Mouse (Mus musculus): Measurements from ENCODE around the gene Mri1. TPM values are rescaled to one million over a fixed set of nuclear protein-coding genes. Genes with fewer than 3 reads are reported as not detected.

Gene Mri1
- total RNA-seq (2015) (34.3 and 39.1 TPM in 2 replicates), total RNA-seq (2017) (13.8 and 17.4 TPM in 2 replicates)

DNA sequence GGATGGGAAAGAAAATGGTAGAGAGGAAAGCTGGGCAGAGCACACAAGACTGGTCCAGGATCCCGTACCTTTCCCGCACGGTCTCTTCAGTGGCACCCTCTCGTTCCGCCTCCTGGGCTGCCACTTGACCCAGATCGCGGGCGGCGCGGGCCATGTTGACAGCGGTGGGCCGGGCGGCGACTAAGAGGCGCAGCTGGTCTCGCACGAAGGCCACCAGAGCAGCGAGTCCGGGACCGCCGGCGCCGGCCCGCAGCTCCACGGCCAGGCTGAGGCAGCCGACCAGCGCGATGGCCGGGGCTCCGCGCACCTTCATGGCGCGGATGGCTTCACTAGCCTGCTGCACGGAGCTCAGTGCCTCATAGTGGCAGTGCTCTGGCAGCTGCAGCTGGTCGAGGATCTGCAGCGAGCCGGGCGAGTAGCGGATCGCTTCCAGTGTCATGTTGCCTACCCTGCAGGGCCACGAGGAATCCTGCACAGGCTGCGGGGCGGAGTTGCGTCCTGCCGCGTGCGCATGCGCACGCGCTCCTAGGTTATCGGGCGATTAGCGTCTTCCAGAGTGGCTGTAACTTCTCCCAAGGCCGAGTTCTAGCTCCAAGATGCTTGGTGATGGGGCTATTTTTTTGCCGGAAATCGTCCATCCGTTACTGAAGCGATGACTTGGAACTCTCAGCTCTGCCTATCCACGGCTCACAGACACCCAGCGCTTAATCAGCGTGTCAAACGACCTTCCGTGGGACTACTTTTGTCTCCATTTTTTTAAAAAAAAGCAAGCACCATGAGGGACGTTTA is at the start of gene Mri1:
Gene Mri1 (minus strand): TSS at position 505 of the 789 bp plus-strand sequence.
- peak; percentile 86 for ATAC-seq (replicated peaks; ENCODE audit: poor library complexity)

DNA sequence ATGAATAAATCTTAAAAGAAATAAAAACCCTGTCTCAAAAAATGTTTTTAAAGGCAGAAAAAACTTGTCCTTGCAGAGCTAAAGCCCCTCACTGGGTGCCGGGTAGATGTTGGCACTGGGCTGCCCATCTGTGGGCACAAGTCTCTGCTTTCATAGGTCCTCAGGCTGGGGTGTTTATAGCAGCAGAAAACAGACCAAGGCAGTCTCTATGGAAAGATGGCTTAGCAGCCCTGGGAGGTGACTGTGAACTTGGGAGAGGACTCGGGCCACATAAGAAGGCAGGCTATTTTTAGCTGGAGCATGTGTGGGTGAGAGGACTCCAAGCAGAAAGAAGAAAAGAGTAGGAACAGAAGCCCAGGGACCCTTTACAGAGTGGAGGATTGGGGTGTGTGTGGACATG is 46.8 kb upstream of the Mri1 start:
- no peak for ATAC-seq (replicated peaks; ENCODE audit: poor library complexity)

DNA sequence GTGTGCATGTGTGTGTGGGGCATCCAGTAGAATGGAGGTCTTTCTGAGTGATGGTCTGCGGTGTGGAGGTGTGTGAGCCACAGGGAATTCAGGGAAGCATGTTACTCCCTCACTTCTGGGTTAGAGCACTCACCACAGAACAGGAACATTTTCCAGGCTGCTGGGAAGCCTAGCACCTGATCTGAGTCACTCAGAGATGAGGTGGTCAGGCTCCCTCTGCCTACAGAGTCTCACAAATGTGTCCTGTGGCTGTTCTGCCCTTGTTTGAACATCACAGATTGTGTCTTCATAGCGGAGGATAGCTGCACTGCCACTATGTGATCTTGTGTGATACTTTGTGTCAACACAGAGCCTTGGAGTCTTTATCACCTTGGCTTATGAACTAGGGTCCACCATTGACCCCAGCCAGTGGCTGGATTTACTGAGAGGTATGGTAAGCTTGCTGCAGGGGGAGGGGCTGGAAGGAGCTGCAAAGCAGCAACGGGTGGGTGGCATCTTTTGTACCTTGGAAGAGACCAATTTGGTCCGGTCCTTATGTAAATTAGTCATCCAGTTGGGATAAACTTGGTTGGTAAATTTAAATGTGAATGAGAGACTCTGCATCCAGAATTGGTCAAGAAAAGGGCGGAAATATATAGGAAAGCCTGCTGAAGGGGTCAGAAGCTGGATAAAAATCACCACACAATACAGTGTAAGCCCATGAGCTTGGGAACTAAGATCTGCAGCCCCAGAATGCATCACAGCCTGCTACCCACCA is 40.1 kb upstream of the Mri1 start:
- ATAC-seq (replicated peaks; ENCODE audit: poor library complexity) = no peak

DNA sequence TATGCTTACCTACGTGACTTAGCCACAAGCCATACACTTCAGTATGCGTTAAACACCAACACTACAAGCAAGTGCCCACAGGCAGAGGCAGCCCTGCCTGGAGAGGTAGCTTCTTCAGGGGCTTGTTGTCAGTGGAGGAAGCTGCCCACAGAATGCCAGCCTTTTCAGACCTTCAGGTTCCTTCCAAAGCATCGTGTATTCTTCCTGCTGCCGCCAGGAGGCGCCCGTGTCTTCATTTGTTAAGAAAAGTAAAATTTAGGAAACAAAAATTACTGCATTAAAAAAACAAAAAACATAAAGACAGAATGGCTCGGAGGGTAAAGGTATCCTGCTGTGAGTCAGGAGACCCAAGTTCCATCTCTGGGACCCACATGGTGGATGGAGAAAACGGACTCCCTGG is 34.6 kb upstream of the Mri1 start:
- ATAC-seq (replicated peaks; ENCODE audit: poor library complexity) = peak; percentile 44; the same call in 1 of the 2 replicates

DNA sequence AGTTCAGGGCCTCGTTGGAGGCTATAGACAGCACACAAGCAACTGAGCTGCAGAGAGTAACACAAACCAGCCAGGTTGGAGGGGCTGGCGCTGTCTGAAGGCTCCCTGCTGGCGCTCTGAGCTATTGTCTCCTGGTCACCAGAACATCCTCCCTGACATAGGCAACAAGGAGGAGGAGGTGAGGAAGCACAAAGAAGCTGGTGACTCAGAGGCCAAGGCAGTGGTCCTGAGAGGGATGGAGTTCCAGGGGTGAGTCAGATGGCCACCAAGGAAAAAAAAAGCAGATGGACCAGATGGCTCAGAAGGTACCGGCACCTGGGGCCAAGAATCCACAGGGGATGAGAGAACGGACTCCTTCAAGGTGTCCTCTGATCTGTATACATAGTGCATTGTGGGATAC is 34.0 kb upstream of the Mri1 start:
- ATAC-seq (replicated peaks; ENCODE audit: poor library complexity) = no peak

DNA sequence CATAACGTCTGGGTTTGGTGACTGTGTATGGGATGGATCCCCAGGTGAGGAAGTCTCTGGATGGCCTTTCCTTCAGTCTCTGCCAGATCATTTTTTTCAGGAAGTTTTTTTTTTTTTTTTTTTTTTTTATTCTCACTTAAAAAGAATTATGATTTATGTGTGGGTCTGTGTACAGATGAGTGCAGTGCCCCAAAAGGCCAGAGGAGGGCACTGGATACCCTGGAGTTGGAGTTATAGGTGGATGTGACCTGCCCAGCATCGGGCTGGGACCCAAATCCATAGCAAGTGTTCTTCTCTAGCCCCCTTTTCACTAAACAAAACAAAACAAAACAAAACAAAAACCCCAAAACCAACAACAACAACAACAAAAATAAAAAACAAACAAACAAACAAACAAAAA is 31.8 kb upstream of the Mri1 start:
- peak; percentile 77 for ATAC-seq (replicated peaks; ENCODE audit: poor library complexity)

DNA sequence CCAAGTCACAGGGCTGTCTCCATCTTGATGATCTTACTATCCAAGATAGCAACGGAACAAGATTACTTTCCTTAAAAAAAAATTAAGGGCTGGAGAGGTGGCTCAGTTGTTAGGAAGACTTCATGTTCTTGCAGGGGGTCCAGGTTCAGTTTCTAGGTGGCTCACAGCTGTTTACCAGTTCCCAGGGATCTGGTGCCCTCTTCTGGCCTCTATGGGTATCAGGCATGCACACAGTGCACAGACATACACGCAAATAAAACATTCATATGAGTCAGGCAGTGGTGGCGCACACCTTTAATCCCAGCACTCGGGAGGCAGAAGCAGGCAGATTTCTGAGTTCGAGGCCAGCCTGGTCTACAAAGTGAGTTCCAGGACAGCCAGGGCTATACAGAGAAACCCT is 28.5 kb upstream of the Mri1 start:
- peak; percentile 92 for ATAC-seq (replicated peaks; ENCODE audit: poor library complexity)

DNA sequence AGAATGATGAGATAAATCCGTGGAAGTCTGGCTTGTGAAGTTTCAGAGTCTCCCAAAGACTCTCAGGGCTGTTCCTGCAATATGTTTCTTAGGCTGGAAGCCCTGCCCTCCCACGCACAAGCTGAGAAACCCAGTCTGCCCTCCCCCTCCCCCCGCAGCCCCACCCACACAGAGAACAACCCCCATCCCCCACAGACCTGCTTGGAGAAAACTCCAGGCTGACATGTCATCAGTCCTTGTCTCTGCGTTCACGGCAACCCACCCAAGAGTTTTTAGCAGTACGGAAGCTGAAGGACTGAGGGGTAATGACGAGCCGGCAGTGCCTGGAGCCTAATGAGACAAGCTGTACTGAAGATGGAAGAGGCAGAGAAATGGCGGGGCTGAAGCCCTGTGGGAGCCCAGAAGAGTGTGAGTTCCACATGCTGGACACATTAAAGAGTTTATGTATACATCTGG is 27.5 kb upstream of the Mri1 start:
- ATAC-seq (replicated peaks; ENCODE audit: poor library complexity) = no peak

DNA sequence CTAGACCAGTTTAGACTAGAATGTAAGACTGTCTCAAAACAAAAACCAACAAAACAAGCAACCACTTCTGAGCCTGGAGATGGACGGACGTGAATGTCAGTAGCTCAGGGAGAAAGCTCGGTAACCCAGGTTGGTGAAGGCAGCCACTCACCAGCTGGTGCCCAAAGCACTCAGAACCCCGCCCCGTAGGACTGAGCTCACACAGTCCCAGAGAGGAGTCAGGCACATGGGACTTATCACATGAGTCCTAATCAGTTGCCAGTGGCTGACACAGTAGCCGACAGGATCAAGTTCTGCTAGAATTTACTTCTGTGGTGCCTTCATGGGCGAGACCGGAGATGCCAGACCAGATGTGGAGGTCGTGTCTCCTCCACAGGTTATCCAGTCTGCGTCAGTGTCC is 23.7 kb upstream of the Mri1 start:
- peak; percentile 83 for ATAC-seq (replicated peaks; ENCODE audit: poor library complexity)

DNA sequence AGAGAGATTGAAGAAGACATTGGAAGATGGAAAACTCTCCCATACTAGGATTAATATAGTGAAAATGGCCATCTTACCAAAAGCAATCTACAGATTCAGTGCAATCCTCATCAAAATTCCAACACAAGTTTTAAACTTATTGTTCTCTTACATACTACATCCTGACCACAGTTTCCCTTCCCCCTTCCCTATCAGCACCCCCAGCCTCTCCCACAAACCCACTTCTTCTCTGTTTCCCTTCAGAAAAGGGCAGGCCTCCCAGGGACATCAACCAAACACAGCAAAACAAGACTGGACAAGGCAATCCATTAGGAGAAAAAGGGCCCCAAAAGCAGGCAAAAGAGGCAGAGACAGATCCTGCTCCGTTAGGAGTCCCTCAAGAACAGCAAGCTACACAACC is 19.3 kb upstream of the Mri1 start:
- ATAC-seq (replicated peaks; ENCODE audit: poor library complexity) = peak; percentile 64; the same call in 1 of the 2 replicates

DNA sequence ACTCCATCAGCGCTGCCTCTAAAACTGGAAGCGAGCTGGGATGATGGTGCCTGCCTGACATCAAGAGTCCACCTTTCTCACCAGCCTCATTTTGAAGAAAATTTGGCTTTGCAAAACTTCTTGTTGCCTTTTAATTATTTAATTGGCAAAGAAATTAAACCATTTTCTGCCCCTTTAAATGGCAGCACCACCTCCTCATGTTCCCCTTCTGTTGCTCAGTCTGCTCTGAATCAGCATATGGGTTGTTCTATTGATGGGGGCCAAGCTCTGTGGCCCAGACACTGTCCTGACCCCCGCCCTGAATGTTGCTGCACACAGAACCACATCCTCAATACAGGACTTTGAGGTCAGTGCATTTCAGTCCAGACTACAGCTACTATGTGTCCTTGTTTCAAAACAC is 16.8 kb upstream of the Mri1 start:
- ATAC-seq (replicated peaks; ENCODE audit: poor library complexity) = no peak

DNA sequence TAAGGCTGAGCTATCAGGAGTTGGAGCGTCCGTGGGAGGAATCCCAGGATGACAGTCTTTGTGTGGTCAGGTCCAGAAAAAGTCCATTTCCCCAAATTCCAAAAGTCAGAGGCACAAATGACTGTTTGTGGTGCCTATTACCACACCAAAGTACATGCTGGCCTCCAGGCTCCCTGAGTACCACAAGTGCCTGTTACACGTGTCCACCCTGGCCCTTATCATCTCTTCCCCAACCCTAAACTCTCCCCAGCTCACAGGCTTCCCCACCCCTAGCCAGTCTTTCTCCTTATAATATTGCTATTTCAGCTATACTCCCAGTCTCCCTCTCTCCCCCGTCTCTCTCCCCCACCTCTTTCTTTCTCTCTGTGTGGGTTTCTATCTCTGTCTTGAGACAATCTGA is 15.2 kb upstream of the Mri1 start:
- no peak for ATAC-seq (replicated peaks; ENCODE audit: poor library complexity)

DNA sequence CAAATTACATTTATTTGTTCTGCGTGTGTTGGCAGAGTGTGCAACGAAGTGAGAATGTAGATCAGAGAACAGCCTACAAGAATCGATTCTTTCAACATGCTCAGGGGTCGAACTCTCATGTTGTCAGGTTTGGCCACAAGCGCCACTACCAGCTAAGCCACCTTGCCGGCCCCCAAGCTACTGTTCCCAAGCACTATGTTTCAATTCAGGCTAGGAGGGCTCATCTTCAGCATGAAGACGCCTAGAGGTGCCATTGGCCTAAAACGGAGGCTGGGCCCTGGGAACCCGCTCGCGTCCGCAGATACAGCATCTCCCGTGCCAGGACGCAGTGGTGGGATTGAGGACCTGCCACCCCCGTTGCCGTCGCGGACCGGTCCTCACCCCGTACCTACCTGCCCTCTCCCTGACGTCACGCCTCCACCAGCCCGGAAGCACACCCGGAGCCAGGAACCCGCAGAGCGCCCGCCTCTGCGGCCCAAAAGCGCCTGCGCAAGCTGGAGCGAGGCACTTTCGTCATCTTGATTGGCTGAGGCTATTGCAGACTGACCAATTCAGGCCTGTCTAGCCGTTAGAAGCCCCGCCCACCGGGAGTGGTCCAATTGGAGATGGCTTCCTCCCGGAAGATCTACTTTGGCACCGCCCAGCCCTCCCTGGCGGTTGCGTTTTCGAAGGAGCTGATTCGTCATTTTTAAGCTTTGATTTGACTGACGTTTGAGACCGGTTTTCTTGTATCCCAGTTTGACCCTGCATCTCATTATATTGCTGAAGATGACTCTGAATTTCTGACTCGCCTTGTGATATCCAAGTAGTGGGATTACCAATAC is 13.0 kb upstream of the Mri1 start, which contains the start of gene Ccdc130:
Gene Ccdc130 (minus strand): TSS at position 431 of the 824 bp plus-strand sequence.
- ATAC-seq (replicated peaks; ENCODE audit: poor library complexity) = peak; percentile 97

DNA sequence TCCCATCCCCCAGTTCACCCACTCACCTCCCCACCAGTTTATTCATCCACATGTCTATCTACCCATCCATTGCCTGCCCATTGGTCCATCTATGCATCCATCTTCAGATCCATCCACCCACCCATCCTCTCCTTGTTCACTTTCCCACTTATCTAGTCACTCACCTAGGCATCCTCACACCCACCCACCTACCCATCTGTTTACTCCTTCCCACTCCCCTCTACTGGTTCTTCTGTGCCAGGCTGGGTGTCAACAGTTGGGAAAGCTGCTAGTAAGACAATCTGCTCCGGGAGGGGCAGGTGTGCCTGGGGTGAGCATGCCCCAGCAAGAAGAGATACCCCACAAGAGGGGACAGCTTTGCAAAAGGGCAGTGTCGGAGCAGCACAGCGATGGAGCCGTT is 4.0 kb upstream of the Mri1 start:
- no peak for ATAC-seq (replicated peaks; ENCODE audit: poor library complexity)

DNA sequence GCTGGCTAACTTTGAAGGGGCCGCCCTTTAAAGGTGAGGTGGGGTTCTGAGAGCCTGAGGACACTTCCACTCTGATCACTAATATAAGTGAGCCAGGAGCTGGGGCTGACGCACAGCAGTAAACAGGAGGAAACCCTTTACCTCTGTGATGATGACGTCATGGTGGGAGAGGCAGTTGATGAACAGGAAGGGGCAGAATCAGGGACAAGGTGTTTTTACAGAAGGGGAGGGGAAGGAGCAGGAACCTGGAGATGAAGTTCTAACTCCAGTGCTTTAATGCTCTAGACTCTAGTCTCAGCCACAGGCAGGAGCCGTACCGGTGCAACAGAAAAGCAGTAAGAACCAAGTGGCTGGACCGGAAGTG is 686 bp downstream of the Mri1 start:
- peak; percentile 62 for ATAC-seq (replicated peaks; ENCODE audit: poor library complexity)

DNA sequence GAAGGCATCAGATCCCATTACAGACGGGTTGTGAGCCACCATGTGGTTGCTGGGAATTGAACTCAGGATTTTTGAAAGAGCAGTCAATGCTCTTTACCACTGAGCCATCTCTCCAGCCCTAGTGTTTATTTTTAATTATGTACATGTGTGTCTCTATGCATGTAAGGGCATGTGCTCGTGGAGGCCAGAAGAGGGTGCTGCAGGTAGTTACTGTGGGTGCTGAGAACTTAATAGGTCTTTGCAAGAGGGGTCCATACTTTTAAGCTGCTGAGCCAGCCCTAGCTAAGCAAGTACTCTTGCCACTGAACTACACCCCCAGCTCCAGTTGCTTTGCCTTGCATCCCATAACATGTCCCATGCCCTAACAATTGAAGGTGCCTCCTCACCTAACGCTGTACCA is 1.3 kb downstream of the Mri1 start:
- ATAC-seq (replicated peaks; ENCODE audit: poor library complexity) = peak; percentile 54

DNA sequence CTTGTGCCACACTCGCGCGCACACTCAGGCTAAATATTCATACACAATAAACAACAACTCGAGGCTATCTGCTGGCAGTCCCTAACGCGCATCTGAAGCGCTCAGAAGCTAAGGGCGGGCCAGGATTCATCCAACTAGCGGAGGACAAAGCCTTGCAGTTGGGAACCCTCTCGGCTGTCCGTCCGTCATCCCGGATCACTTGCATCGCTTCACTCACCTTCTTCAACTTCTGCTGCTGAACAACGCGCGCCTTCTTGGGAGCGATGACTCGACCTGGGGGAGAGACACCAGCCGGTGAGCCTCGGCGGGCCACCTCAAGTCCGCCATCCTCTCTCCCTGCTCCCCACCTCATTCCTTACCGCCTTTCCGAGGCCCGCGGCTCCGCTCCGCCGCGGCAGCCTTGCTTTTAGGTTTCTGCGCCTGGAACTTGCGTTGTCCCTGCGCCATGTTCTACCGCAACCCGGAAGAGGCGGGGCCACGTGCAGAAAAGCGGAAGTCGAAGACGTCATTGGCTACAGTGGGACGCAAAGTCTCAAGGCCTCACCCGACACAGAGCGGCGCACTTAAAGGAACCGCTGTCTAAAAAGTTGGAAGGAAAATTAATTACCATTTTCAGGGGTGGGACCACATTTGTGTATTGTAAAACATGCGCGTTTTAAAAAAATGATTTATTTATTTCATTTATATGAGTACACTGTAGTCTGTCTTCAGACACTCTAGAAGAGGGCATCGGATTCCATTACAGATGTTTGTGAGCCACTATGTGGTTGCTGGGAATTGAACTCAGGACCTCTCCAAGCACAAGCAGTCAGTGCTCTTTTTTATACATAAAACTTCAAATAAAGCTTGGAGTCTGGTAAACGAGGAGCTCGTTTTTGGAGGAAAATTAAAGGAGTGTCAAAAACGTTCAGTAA is 7.6 kb downstream of the Mri1 start, which contains the start of gene D8Ertd738e:
Gene D8Ertd738e (minus strand): TSS at position 463 of the 914 bp plus-strand sequence.
- peak; percentile 99 for ATAC-seq (replicated peaks; ENCODE audit: poor library complexity)

DNA sequence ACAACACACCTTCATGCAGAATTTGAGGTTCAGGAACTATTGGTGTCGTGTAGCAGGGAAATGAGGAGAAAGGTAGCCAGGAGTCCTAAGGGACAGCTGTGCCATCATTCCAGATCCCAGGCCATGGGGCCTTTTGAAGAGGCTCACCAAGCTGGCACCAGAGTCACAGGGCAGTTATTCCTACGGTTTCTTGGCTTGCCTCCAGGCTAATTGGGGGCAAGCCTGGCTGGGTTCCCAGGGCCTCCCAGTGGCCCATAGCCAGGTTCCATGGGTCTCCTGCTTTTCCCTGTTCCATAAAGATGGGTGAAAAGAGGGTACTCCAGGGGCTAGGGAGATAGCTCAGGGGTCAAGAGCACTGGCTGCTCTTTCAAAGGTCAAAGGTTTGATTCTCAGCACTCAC is 15.3 kb downstream of the Mri1 start:
- no peak for ATAC-seq (replicated peaks; ENCODE audit: poor library complexity)

DNA sequence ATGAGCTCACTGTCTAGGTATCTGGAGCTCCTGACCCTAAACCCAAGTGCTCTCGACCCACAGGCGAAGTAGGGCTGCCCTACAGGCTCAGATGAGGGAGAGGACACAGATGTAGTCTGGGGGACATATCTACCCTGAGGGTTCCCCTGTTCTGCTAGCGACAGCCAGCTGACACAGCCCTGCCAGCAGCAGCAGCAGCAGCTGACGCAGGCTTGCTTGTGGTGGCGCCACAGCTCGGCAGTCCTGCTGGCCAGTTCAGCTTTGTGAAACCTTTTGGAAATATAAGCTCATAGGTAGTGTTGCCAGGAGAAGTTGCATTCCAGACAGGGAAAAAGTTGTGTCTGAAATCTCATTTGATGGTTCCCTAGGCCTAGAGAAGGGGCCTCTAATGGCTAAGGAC is 16.0 kb downstream of the Mri1 start:
- ATAC-seq (replicated peaks; ENCODE audit: poor library complexity) = no peak

Data from megakaryocyte progenitor cell, adult 5-6 weeks (primary cell).